Mouse (Mus musculus) midbrain, embryonic 12.5 days (tissue): ENCODE data around the gene Camk2b. TPM values are rescaled to one million over a fixed set of nuclear protein-coding genes. Genes with fewer than 3 reads are reported as not detected.
A peak's percentile ranks its signal among the peaks of the same experiment; 100 is the strongest.
"Not testable (repeated sequence)": the region's sequence is repeated elsewhere in the genome, so short reads cannot be mapped to it uniquely, and the experiment has no call there.

ENCODE experiments used
- ATAC-seq: fragments of 200-750 bp; cut with Nextera tagmentation; 2 replicates; pipeline ENCODE4 v1.8.0; 2017; ENCODE audit warnings: low read depth, moderate TSS enrichment, moderate library complexity; ENCODE audit not compliant: low FRiP score
- H3K27ac ChIP-seq: fragments of 300-500 bp; sonication (generic); replicated peaks from 2 replicates; pipeline ENCODE4 v1.5.1; 2016; ENCODE audit warnings: mild to moderate bottlenecking
- H3K27me3 ChIP-seq: fragments of 300-500 bp; sonication (generic); 2 replicates; pipeline ENCODE4 v1.6.1; 2016; ENCODE audit warnings: mild to moderate bottlenecking
- H3K36me3 ChIP-seq: fragments of 300-500 bp; sonication (generic); 2 replicates; pipeline ENCODE4 v1.6.1; 2016
- H3K4me1 ChIP-seq: fragments of 300-500 bp; sonication (generic); 2 replicates; pipeline ENCODE4 v1.6.1; 2016
- H3K4me2 ChIP-seq: fragments of 300-500 bp; sonication (generic); replicated peaks from 2 replicates; pipeline ENCODE4 v1.6.1; 2016; ENCODE audit warnings: mild to moderate bottlenecking, moderate library complexity
- H3K4me3 ChIP-seq: fragments of 300-500 bp; sonication (generic); 2 replicates; pipeline ENCODE4 v1.5.1; 2016; ENCODE audit warnings: mild to moderate bottlenecking
- H3K9ac ChIP-seq: fragments of 300-500 bp; sonication (generic); replicated peaks from 2 replicates; pipeline ENCODE4 v1.6.1; 2016; ENCODE audit warnings: mild to moderate bottlenecking, moderate library complexity
- H3K9me3 ChIP-seq: fragments of 300-500 bp; sonication (generic); 2 replicates; pipeline ENCODE4 v1.6.1; 2016; ENCODE audit warnings: mild to moderate bottlenecking
- WGBS: fragments of 180-500 bp; shearing (Covaris S2); methylation state at CpG from one replicate; pipeline ENCODE4 v1.1.7; 2016; 5-methylcytosine and 5-hydroxymethylcytosine counted together
- polyA plus RNA-seq: library from polyadenylated mRNA; unstranded; fragments of >200 nt; fragmentation: Nextera tagmentation; extraction: Ambion mirVana; gene quantifications from 2 replicates; pipeline ENCODE4 v1.2.1, GENCODE M21; 2016

Gene Camk2b
- 11.1 and 13.0 TPM in 2 replicates for polyA plus RNA-seq

GRCm38 (mm10) chr11:6066176-6066575 lies at the start of gene Camk2b:
Camk2b (minus strand) TSS chr11:6066362.
- H3K36me3 ChIP-seq = no peaks in the 10 kb centered on the region
- no peak for ATAC-seq
- WGBS = 12% methylated on average over 6 of the region's 6 CpGs

GRCm38 (mm10) chr11:6111734-6112484 lies 45.7 kb upstream of the Camk2b start:
- no peak overlapping the region for H3K27ac ChIP-seq
- H3K9ac ChIP-seq = no peak overlapping the region
- H3K9me3 ChIP-seq = no peaks in the 10 kb centered on the region
- H3K27me3 ChIP-seq = no peaks in the 10 kb centered on the region
- ATAC-seq = no peak
- H3K4me3 ChIP-seq = no peak overlapping the region
- WGBS = 94% methylated on average over 5 of the region's 5 CpGs
- no peaks in the 10 kb centered on the region for H3K4me1 ChIP-seq
- no peak overlapping the region for H3K4me2 ChIP-seq
- peaks cover 62% of the 10 kb centered on the region for H3K36me3 ChIP-seq

More at GRCm38 (mm10) chr11:6066176-6066575, at the start of gene Camk2b:
- peak within 1 kb of the TSS; percentile 58 for H3K9ac ChIP-seq
- H3K27me3 ChIP-seq = peaks cover 93% of the 10 kb centered on the region
- H3K4me3 ChIP-seq = peak within 1 kb of the TSS; percentile 53
- no peaks in the 10 kb centered on the region for H3K9me3 ChIP-seq
- H3K4me2 ChIP-seq = peak within 1 kb of the TSS; percentile 63
- peak within 1 kb of the TSS; percentile 22; the same call in 1 of the 2 replicates for H3K27ac ChIP-seq
- peaks cover 19% of the 10 kb centered on the region for H3K4me1 ChIP-seq

- no peak overlapping the region for H3K4me3 ChIP-seq
- H3K27ac ChIP-seq = no peak overlapping the region
- H3K9me3 ChIP-seq = no peaks in the 10 kb centered on the region
- H3K4me2 ChIP-seq = no peak overlapping the region
- no peak for ATAC-seq
- H3K4me1 ChIP-seq = no peaks in the 10 kb centered on the region
- H3K9ac ChIP-seq = no peak overlapping the region
- peaks cover 66% of the 10 kb centered on the region for H3K36me3 ChIP-seq
- H3K27me3 ChIP-seq = no peaks in the 10 kb centered on the region
Observed at GRCm38 (mm10) chr11:6109990-6110389, 43.8 kb upstream of the Camk2b start.

- WGBS = 93% methylated on average over 5 of the region's 5 CpGs
- Histone ChIP-seq H3K4me1 (no peaks in the 10 kb centered on the region), H3K9ac (no peak overlapping the region), H3K36me3 (peaks cover 66% of the 10 kb centered on the region), H3K27me3 (no peaks in the 10 kb centered on the region), H3K4me2 (no peak overlapping the region), H3K27ac (no peak overlapping the region), H3K4me3 (no peak overlapping the region), H3K9me3 (no peaks in the 10 kb centered on the region)
- ATAC-seq = no peak
Observed at GRCm38 (mm10) chr11:6108296-6108695, 42.1 kb upstream of the Camk2b start.

- ATAC-seq = no peak
- H3K36me3 ChIP-seq = peaks cover 60% of the 10 kb centered on the region
- H3K27ac ChIP-seq = no peak overlapping the region
- no peaks in the 10 kb centered on the region for H3K9me3 ChIP-seq
- 72% methylated on average over 3 of the region's 3 CpGs for WGBS
- H3K9ac ChIP-seq = no peak overlapping the region
- H3K27me3 ChIP-seq = no peaks in the 10 kb centered on the region
- no peaks in the 10 kb centered on the region for H3K4me1 ChIP-seq
- H3K4me3 ChIP-seq = no peak overlapping the region
- H3K4me2 ChIP-seq = no peak overlapping the region
Observed at GRCm38 (mm10) chr11:6107722-6108121, 41.6 kb upstream of the Camk2b start.

GRCm38 (mm10) chr11:6104734-6105133 lies 38.6 kb upstream of the Camk2b start:
- peaks cover 31% of the 10 kb centered on the region for H3K36me3 ChIP-seq
- no peak for ATAC-seq
- no peaks in the 10 kb centered on the region for H3K4me1 ChIP-seq

GRCm38 (mm10) chr11:6096637-6097036 lies 30.5 kb upstream of the Camk2b start:
- 88% methylated on average over 2 of the region's 3 CpGs for WGBS
- not testable (repeated sequence) for ATAC-seq, H3K4me1 ChIP-seq, H3K27ac ChIP-seq, H3K9me3 ChIP-seq, H3K9ac ChIP-seq, H3K27me3 ChIP-seq, H3K4me3 ChIP-seq, H3K36me3 ChIP-seq, H3K4me2 ChIP-seq

More at GRCm38 (mm10) chr11:6104734-6105133, 38.6 kb upstream of the Camk2b start:
- 88% methylated on average over 5 of the region's 5 CpGs for WGBS
- Histone ChIP-seq H3K27ac (no peak overlapping the region), H3K9me3 (no peaks in the 10 kb centered on the region), H3K9ac (no peak overlapping the region), H3K27me3 (no peaks in the 10 kb centered on the region), H3K4me3 (no peak overlapping the region), H3K4me2 (no peak overlapping the region)

GRCm38 (mm10) chr11:6086991-6087390 lies 20.8 kb upstream of the Camk2b start:
- no peak for ATAC-seq
- Histone ChIP-seq H3K27ac (no peak overlapping the region), H3K36me3 (no peaks in the 10 kb centered on the region), H3K27me3 (no peaks in the 10 kb centered on the region), H3K9ac (no peak overlapping the region), H3K4me3 (no peak overlapping the region), H3K4me2 (no peak overlapping the region), H3K4me1 (no peaks in the 10 kb centered on the region), H3K9me3 (no peaks in the 10 kb centered on the region)
- 71% methylated on average over 4 of the region's 4 CpGs for WGBS

GRCm38 (mm10) chr11:6078737-6079136 lies 12.6 kb upstream of the Camk2b start:
- ATAC-seq = no peak
- 86% methylated on average over 2 of the region's 2 CpGs for WGBS
- Histone ChIP-seq H3K36me3 (no peaks in the 10 kb centered on the region), H3K4me3 (no peak overlapping the region), H3K9me3 (no peaks in the 10 kb centered on the region), H3K9ac (no peak overlapping the region), H3K27me3 (no peaks in the 10 kb centered on the region), H3K4me2 (no peak overlapping the region), H3K4me1 (no peaks in the 10 kb centered on the region), H3K27ac (no peak overlapping the region)

- no peaks in the 10 kb centered on the region for H3K36me3 ChIP-seq
Observed at GRCm38 (mm10) chr11:6075618-6076066, 9.5 kb upstream of the Camk2b start.

GRCm38 (mm10) chr11:6068181-6068957 lies 2.2 kb upstream of the Camk2b start:
- Histone ChIP-seq H3K27ac (no peak overlapping the region), H3K9me3 (no peaks in the 10 kb centered on the region), H3K27me3 (peaks cover 80% of the 10 kb centered on the region), H3K4me2 (peak overlapping the region; percentile 42), H3K4me3 (peak overlapping the region; percentile 25; the same call in 1 of the 2 replicates), H3K9ac (peak overlapping the region; percentile 11; the same call in 1 of the 2 replicates), H3K4me1 (peaks cover 19% of the 10 kb centered on the region), H3K36me3 (no peaks in the 10 kb centered on the region)
- WGBS = 6% methylated on average over 17 of the region's 19 CpGs
- ATAC-seq = peak; percentile 53; the same call in 1 of the 2 replicates

More at GRCm38 (mm10) chr11:6075618-6076066, 9.5 kb upstream of the Camk2b start:
- Histone ChIP-seq H3K27me3 (peaks cover 9% of the 10 kb centered on the region; the same call in 1 of the 2 replicates), H3K4me3 (no peak overlapping the region), H3K4me1 (no peaks in the 10 kb centered on the region), H3K9ac (no peak overlapping the region), H3K4me2 (no peak overlapping the region), H3K9me3 (no peaks in the 10 kb centered on the region), H3K27ac (no peak overlapping the region)
- ATAC-seq = no peak
- WGBS = 83% methylated on average over 8 of the region's 8 CpGs

GRCm38 (mm10) chr11:6067160-6067559 lies 998 bp upstream of the Camk2b start:
- no peak overlapping the region for H3K9ac ChIP-seq
- WGBS = 36% methylated on average over 9 of the region's 9 CpGs
- ATAC-seq = no peak
- no peaks in the 10 kb centered on the region for H3K36me3 ChIP-seq
- H3K27me3 ChIP-seq = peaks cover 92% of the 10 kb centered on the region
- H3K4me3 ChIP-seq = no peak overlapping the region
- no peaks in the 10 kb centered on the region for H3K9me3 ChIP-seq
- H3K27ac ChIP-seq = no peak overlapping the region
- peaks cover 19% of the 10 kb centered on the region for H3K4me1 ChIP-seq
- H3K4me2 ChIP-seq = no peak overlapping the region
